Mouse (Mus musculus) forebrain, embryonic 12.5 days (tissue): ENCODE data around the gene 4933407L21Rik. TPM values are rescaled to one million over a fixed set of nuclear protein-coding genes. Genes with fewer than 3 reads are reported as not detected.

Source experiments
- ATAC-seq: fragments of 200-750 bp; cut with Nextera tagmentation; 2 replicates; pipeline ENCODE4 v1.8.0; 2017; ENCODE audit warnings: moderate TSS enrichment; ENCODE audit not compliant: low FRiP score
- H3K27ac ChIP-seq: fragments of 300-500 bp; sonication (generic); 2 replicates; pipeline ENCODE4 v1.5.1; 2016; ENCODE audit warnings: mild to moderate bottlenecking
- H3K27me3 ChIP-seq: fragments of 300-500 bp; sonication (generic); 2 replicates; pipeline ENCODE4 v1.6.1; 2016; ENCODE audit warnings: mild to moderate bottlenecking
- H3K36me3 ChIP-seq: fragments of 300-500 bp; sonication (generic); replicated peaks from 2 replicates; pipeline ENCODE4 v1.6.1; 2016; ENCODE audit warnings: mild to moderate bottlenecking
- H3K4me1 ChIP-seq: fragments of 300-500 bp; sonication (generic); 2 replicates; pipeline ENCODE4 v1.6.1; 2016
- H3K4me2 ChIP-seq: fragments of 300-500 bp; sonication (generic); 2 replicates; pipeline ENCODE4 v1.6.1; 2016; ENCODE audit warnings: mild to moderate bottlenecking, moderate library complexity
- H3K4me3 ChIP-seq: fragments of 300-500 bp; sonication (generic); replicated peaks from 2 replicates; pipeline ENCODE4 v1.5.1; 2016; ENCODE audit warnings: mild to moderate bottlenecking
- H3K9ac ChIP-seq: fragments of 300-500 bp; sonication (generic); 2 replicates; pipeline ENCODE4 v1.6.1; 2016; ENCODE audit warnings: mild to moderate bottlenecking
- H3K9me3 ChIP-seq: fragments of 300-500 bp; sonication (generic); 2 replicates; pipeline ENCODE4 v1.6.1; 2016
- WGBS: fragments of 180-500 bp; shearing (Covaris S2); methylation state at CpG from one replicate; pipeline ENCODE4 v1.1.7; 2016; 5-methylcytosine and 5-hydroxymethylcytosine counted together
- polyA plus RNA-seq: library from polyadenylated mRNA; unstranded; fragments of >200 nt; fragmentation: Nextera tagmentation; extraction: Ambion mirVana; gene quantifications from 2 replicates; pipeline ENCODE4 v1.2.1, GENCODE M21; 2016

Gene 4933407L21Rik
- polyA plus RNA-seq, 1 experiment from 2014 or later, result 2.4 TPM

GRCm38 (mm10) chr1:85949085-85949684, 20.9 kb downstream of the 4933407L21Rik start:
- Histone ChIP-seq H3K4me2 (no peak overlapping the region), H3K27ac (no peak overlapping the region), H3K36me3 (no peaks in the 10 kb centered on the region), H3K4me1 (no peaks in the 10 kb centered on the region), H3K9ac (no peak overlapping the region), H3K4me3 (no peak overlapping the region), H3K9me3 (no peaks in the 10 kb centered on the region), H3K27me3 (no peaks in the 10 kb centered on the region)
- ATAC-seq, result no peak
- WGBS, result 77% methylated on average over 2 of the region's 2 CpGs

GRCm38 (mm10) chr1:85955150-85955549, 26.9 kb downstream of the 4933407L21Rik start:
- 78% methylated on average over 3 of the region's 3 CpGs for WGBS
- no peak overlapping the region for H3K4me3 ChIP-seq
- no peaks in the 10 kb centered on the region for H3K4me1 ChIP-seq
- no peaks in the 10 kb centered on the region for H3K36me3 ChIP-seq
- no peaks in the 10 kb centered on the region for H3K9me3 ChIP-seq
- no peaks in the 10 kb centered on the region for H3K27me3 ChIP-seq
- H3K9ac ChIP-seq, result no peak overlapping the region
- ATAC-seq, result no peak
- H3K4me2 ChIP-seq, result no peak overlapping the region
- H3K27ac ChIP-seq, result no peak overlapping the region

- 84% methylated on average over 5 of the region's 5 CpGs for WGBS
- H3K27me3 ChIP-seq, result no peaks in the 10 kb centered on the region
These were observed 29.0 kb downstream of the 4933407L21Rik start for GRCm38 (mm10) chr1:85957290-85957689.

GRCm38 (mm10) chr1:85957942-85958619, 29.8 kb downstream of the 4933407L21Rik start:
- H3K4me3 ChIP-seq, result no peak overlapping the region
- no peak overlapping the region for H3K9ac ChIP-seq
- no peaks in the 10 kb centered on the region for H3K9me3 ChIP-seq
- WGBS, result 57% methylated on average over 9 of the region's 9 CpGs
- no peaks in the 10 kb centered on the region for H3K4me1 ChIP-seq
- no peaks in the 10 kb centered on the region for H3K27me3 ChIP-seq
- H3K27ac ChIP-seq, result no peak overlapping the region
- no peaks in the 10 kb centered on the region for H3K36me3 ChIP-seq
- ATAC-seq, result no peak
- no peak overlapping the region for H3K4me2 ChIP-seq

More at GRCm38 (mm10) chr1:85957290-85957689, 29.0 kb downstream of the 4933407L21Rik start:
- no peak for ATAC-seq
- Histone ChIP-seq H3K36me3 (no peaks in the 10 kb centered on the region), H3K27ac (no peak overlapping the region), H3K4me3 (no peak overlapping the region), H3K4me1 (no peaks in the 10 kb centered on the region), H3K4me2 (no peak overlapping the region), H3K9ac (no peak overlapping the region), H3K9me3 (no peaks in the 10 kb centered on the region)

- ATAC-seq, result no peak
- no peaks in the 10 kb centered on the region for H3K9me3 ChIP-seq
- H3K27ac ChIP-seq, result no peak overlapping the region
- no peak overlapping the region for H3K4me3 ChIP-seq
- no peak overlapping the region for H3K9ac ChIP-seq
- no peak overlapping the region for H3K4me2 ChIP-seq
- H3K36me3 ChIP-seq, result no peaks in the 10 kb centered on the region
- no peaks in the 10 kb centered on the region for H3K27me3 ChIP-seq
- no peaks in the 10 kb centered on the region for H3K4me1 ChIP-seq
- 65% methylated on average over 6 of the region's 6 CpGs for WGBS
These were observed 31.0 kb downstream of the 4933407L21Rik start for GRCm38 (mm10) chr1:85959129-85959888.

GRCm38 (mm10) chr1:85959889-85960276, 31.6 kb downstream of the 4933407L21Rik start:
- Histone ChIP-seq H3K27me3 (no peaks in the 10 kb centered on the region), H3K4me1 (no peaks in the 10 kb centered on the region), H3K4me3 (no peak overlapping the region), H3K9me3 (no peaks in the 10 kb centered on the region), H3K27ac (no peak overlapping the region), H3K9ac (no peak overlapping the region), H3K4me2 (no peak overlapping the region), H3K36me3 (no peaks in the 10 kb centered on the region)
- 76% methylated on average over 2 of the region's 2 CpGs for WGBS
- no peak for ATAC-seq

- no peak within 1 kb of the TSS for H3K4me3 ChIP-seq
- H3K4me1 ChIP-seq, result no peaks in the 10 kb centered on the region
- no peaks in the 10 kb centered on the region for H3K36me3 ChIP-seq
- no peak within 1 kb of the TSS for H3K4me2 ChIP-seq
- H3K9me3 ChIP-seq, result no peaks in the 10 kb centered on the region
- WGBS, result 81% methylated on average over 5 of the region's 5 CpGs
- no peak for ATAC-seq
- no peaks in the 10 kb centered on the region for H3K27me3 ChIP-seq
- no peak within 1 kb of the TSS for H3K9ac ChIP-seq
- no peak within 1 kb of the TSS for H3K27ac ChIP-seq
These were observed 32.6 kb downstream of the 4933407L21Rik start, which contains the start of gene Gpr55 for GRCm38 (mm10) chr1:85960873-85961272. Gpr55 (minus strand) TSS chr1:85961007.

GRCm38 (mm10) chr1:85962081-85962480, 33.8 kb downstream of the 4933407L21Rik start:
- Histone ChIP-seq H3K4me2 (no peak overlapping the region), H3K9ac (no peak overlapping the region), H3K4me1 (no peaks in the 10 kb centered on the region), H3K27me3 (no peaks in the 10 kb centered on the region), H3K9me3 (no peaks in the 10 kb centered on the region), H3K27ac (no peak overlapping the region), H3K4me3 (no peak overlapping the region), H3K36me3 (no peaks in the 10 kb centered on the region)
- WGBS, result 87% methylated on average over 3 of the region's 3 CpGs
- ATAC-seq, result no peak

GRCm38 (mm10) chr1:85965856-85966255, 37.6 kb downstream of the 4933407L21Rik start:
- no peak overlapping the region for H3K27ac ChIP-seq
- ATAC-seq, result no peak
- no peak overlapping the region for H3K4me2 ChIP-seq
- 75% methylated on average over 3 of the region's 3 CpGs for WGBS
- no peak overlapping the region for H3K9ac ChIP-seq
- no peak overlapping the region for H3K4me3 ChIP-seq
- H3K27me3 ChIP-seq, result no peaks in the 10 kb centered on the region
- no peaks in the 10 kb centered on the region for H3K4me1 ChIP-seq
- H3K36me3 ChIP-seq, result no peaks in the 10 kb centered on the region
- H3K9me3 ChIP-seq, result no peaks in the 10 kb centered on the region

- H3K9me3 ChIP-seq, result no peaks in the 10 kb centered on the region
- no peaks in the 10 kb centered on the region for H3K4me1 ChIP-seq
- no peak overlapping the region for H3K4me3 ChIP-seq
- WGBS, result 87% methylated on average over 1 of the region's 1 CpGs
- H3K9ac ChIP-seq, result no peak overlapping the region
- no peak overlapping the region for H3K4me2 ChIP-seq
- no peak for ATAC-seq
- H3K27me3 ChIP-seq, result no peaks in the 10 kb centered on the region
- no peak overlapping the region for H3K27ac ChIP-seq
- H3K36me3 ChIP-seq, result no peaks in the 10 kb centered on the region
These were observed 40.8 kb downstream of the 4933407L21Rik start for GRCm38 (mm10) chr1:85969081-85969480.

GRCm38 (mm10) chr1:85969519-85969918, 41.2 kb downstream of the 4933407L21Rik start:
- Histone ChIP-seq H3K4me2 (no peak overlapping the region), H3K36me3 (no peaks in the 10 kb centered on the region), H3K27me3 (no peaks in the 10 kb centered on the region), H3K9ac (no peak overlapping the region), H3K4me3 (no peak overlapping the region), H3K9me3 (no peaks in the 10 kb centered on the region), H3K27ac (no peak overlapping the region), H3K4me1 (no peaks in the 10 kb centered on the region)
- 85% methylated on average over 1 of the region's 1 CpGs for WGBS
- no peak for ATAC-seq

GRCm38 (mm10) chr1:85971070-85971469, 42.8 kb downstream of the 4933407L21Rik start:
- no peak for ATAC-seq
- Histone ChIP-seq H3K36me3 (no peaks in the 10 kb centered on the region), H3K4me1 (no peaks in the 10 kb centered on the region), H3K27ac (no peak overlapping the region), H3K9ac (no peak overlapping the region), H3K9me3 (no peaks in the 10 kb centered on the region), H3K27me3 (no peaks in the 10 kb centered on the region), H3K4me3 (no peak overlapping the region), H3K4me2 (no peak overlapping the region)
- 86% methylated on average over 3 of the region's 3 CpGs for WGBS
